Mouse (Mus musculus) olfactory bulb, adult 2 months (tissue): Measurements from ENCODE around the gene Gm9970.

Experiments used
- CTCF ChIP-seq: fragments of 200-500 bp; IDR thresholded peaks from 2 replicates; pipeline ENCODE4 v1.5.1; 2012; ENCODE audit warnings: low read depth, mild to moderate bottlenecking, low read length, moderate library complexity; ENCODE audit not compliant: insufficient read depth
- POLR2A ChIP-seq: fragments of 200-500 bp; IDR thresholded peaks from 2 replicates; pipeline ENCODE4 v1.6.1; 2012; ENCODE audit warnings: mild to moderate bottlenecking, low read depth, low read length, moderate library complexity; ENCODE audit not compliant: insufficient read depth

DNA sequence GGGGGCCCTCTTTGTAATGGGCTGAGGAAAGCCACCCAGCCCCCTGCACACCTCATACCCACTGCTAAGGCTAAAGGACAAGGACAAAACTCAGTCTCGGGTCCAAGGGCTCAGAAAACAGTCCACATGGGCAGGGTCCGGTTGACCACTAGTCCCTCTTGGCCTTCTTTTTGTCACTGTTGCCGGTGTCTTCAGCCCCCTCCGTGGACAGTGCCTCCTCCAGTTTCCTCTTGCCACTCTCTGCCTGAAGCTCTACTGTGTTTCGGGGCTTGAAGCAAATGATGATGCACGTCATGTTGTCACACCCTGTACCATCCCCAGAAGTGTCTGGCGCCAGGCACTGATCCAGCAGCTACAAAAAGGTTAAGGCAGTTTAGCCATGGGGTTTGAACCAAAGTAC is 38.1 kb downstream of the Gm9970 start:
- TF ChIP-seq POLR2A = no peak
- no peak for TF ChIP-seq CTCF
